Mouse (Mus musculus) lung, postnatal 14 days (tissue): ENCODE results near the gene Abcg2.
"Not testable (repeated sequence)": the region's sequence is repeated elsewhere in the genome, so short reads cannot be mapped to it uniquely, and the experiment has no call there.

Source experiments
- DNase-seq: peaks from one replicate; pipeline ENCODE4 v3.0.0; 2021

Gene Abcg2

DNA sequence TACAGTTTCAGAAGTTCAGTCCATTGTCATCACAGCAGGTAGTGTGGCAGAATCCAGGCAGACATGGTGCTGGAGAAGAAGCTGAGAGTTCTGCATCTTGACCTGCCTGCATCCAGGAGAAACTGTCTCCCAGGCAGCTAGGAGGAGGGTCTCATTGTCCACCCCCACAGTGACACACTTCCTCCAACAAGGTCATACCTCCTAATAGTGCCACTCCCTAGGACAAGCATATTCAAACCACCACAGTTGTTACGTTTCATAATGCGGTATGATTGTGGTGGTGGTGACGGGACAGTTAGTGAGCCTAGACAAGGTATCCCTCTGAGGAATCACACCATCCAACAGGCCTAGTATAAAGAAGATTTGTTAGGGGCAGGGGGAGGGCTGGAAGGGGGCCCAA is at the start of gene Abcg2:
Abcg2 (plus strand) TSS at position 301 of the 400 bp plus-strand sequence.
- not testable (repeated sequence) for DNase-seq

DNA sequence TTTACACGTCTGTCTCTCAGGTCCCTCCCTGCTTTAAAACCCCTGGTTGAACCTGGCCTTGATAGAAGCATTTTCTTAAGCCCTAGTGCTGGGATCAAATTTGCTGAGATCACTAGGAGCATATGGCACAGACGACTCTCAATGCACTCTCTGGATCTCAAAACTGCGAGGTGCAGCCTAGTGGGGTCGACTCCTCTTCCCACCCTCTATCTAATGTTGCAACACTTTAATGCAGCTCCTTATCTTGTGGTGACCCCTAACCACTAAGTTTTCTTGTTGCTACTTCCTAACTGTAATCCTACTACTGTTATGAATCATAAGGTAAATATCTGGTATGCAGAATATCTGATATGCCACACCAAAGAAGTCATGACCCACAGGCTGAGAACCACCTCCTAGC is 44.1 kb upstream of the Abcg2 start:
- not testable (repeated sequence) for DNase-seq

DNA sequence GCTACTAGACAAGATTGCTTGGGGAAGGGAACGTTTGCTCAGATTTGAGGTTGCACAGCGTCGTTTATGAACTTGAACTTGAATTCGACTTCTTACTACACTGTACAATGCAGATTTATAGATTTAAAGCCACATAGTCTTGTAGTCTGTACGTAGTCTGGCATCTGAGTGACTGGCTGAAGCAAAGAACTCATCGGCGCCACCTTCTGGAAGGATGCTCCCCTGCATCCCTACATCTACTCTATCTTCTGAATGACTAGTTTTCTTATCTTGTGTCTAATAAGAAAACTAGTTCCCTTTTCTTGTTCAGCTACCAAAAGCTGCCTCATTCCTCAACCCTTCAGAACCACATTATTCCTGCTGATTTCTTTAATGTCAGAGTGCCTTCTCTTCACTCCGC is 41.5 kb upstream of the Abcg2 start:
- DNase-seq, result peak; percentile 48

DNA sequence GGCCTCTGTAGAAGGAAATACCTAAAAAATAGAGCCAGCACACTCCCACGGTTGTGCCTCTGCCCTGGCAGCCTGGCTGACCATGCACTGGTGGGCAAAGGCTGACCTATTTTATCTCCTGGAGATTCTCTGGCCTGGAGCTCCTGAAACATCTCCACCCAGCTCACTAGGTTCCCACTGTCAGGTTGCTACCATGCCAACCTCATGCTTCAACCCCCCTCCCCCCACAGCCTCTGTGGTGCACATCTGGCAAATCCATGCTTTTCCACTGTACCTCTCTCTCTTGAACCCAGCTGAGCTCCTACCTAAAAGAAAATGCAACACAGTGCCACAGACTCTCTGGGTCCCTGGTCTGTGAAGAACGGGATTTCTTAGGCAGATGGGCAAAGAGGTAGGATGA is 39.4 kb upstream of the Abcg2 start:
- not testable (repeated sequence) for DNase-seq

DNA sequence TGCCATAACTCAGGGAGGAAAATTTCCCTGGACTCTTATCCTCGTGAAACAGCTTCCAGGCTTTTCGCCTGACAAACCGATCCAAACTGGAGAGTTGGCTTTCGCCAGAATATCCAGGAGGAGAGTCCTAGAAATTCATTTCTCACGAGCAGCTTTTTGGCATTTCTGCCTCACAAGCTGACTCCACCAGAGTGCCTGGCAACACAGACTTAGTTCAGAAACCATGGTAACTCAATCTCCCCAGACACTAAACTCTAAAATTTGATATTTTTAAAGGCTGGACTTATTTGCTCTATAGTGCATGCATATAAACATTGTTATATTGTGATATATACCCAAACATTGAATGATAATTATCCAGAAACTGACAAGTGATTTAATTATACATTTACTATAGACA is 38.3 kb upstream of the Abcg2 start:
- DNase-seq, result not testable (repeated sequence)

DNA sequence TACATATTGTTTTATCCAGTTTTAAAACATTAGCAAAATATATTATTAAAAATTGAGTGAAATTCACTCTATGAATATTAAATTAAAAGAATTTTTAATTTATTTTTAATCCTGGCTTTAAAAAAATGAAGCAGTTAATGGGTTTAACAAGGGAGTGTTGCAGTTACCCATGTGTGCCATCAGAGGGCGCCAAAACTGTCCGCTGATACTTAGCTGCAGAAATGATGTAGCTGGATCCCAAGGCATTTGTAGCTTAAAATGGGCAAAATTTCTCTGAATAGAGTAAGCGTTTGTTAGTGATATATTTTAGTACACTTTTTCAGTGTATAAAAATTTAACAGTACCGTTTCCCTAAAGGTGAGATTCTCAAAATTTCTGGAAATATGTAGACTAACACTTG is 37.5 kb upstream of the Abcg2 start:
- peak; percentile 68 for DNase-seq

DNA sequence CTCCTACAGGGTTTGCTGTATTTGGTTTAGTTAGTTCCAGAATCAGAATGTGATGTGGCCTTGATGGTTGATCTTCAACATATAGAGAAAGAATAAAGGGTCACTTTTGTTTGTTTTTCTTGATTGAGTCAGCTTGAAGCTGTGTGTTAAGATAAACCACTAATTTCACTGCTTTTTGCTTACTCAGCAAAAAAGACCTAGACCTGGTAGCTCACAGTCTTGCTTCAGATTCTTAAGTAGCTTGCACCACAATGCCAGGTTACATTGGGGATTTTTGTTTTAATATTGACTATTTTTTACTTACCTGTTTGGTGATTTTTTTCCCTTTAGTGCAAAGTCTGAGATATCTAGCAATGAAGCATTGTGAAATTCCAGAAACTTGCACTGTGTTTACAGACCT is 30.5 kb upstream of the Abcg2 start:
- DNase-seq, result not testable (repeated sequence)

DNA sequence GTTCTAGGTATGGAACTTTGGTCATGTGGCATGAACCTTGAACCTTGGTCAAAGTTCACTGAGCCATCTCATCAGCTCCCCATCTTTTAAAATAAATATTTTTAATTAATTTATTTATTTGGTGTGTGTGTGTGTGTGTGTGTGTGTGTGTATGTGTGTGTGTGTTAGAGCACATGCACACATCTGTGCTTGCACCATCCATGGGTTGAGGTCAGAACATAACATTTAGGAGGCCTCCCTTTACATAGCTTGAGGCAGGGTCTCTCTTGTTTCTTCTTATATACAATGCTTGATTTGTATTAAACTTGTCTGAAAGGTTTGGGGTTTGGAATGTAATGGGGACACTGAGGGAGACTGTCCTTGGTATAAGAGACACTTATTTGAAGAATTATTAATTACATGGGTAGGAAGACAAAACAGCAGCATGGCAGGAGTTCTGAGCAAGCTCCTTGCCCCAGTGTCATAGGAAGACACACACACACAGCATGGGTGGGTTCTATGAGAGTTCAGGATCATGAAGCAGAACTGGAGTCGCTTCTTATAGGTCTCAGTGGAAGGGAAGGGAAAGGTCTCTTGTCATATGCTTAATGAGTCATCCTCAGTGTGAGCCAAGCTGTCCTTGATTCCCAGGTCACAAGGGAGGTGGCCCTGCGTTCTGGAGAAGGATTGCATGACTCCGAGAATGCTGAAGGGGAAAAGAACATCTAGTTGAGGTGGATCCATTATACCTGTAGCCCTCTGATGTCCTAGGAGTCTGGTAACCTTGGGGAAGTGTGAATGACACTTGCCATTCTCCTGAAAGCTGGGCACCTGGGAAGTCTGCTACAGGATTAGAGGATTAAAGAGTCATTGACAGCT is 9.9 kb downstream of the Abcg2 start:
- DNase-seq, result not testable (repeated sequence)

DNA sequence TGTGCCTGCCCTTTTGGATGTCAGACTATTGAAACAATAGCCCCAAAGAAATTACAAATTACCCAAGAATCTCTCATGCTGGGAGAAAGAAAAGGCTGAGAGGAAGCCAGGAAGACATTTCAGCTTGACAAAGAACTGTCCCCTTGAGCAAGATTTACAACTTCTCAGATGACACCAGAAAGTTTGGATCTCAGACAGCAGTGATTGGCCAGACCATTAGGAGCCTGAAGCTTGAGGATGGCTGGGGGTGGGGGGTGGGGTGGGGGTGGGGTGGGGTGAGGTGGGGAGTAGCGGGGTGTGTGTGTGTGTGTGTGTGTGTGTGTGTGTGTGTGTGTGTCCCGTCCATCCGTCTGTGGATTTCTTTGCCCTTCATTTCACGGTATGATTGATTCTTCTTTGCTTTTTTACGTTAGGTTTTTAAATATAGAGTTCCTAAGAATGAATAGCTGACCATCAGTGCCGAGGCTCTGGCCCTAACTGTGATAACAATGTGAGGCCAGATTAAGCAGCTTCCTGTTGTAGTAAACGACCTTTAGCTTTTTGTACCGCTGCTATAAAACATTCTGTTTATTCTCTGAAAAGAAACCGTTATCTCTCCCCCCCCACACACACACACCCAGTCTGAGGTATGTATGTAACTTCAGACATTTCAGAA is 11.4 kb downstream of the Abcg2 start:
- peak; percentile 9 for DNase-seq

DNA sequence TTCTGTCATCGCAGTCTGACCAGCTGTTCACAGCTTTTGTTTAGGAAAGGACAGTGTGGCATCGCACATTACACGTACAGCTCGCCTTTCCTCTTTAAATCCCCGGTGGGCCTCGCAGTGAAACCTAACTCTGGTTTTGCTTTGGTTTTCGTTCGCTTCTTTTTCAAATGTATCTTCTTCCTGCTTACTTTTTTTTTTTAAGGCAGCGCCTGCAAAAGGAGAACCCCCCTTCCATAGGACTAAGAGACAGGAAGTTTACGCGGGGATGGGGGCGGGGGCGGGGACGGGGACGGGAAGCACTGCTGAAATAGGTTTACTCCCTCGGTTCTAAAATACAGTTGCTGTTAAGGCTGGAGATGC is 12.0 kb downstream of the Abcg2 start:
- DNase-seq, result peak; percentile 22

DNA sequence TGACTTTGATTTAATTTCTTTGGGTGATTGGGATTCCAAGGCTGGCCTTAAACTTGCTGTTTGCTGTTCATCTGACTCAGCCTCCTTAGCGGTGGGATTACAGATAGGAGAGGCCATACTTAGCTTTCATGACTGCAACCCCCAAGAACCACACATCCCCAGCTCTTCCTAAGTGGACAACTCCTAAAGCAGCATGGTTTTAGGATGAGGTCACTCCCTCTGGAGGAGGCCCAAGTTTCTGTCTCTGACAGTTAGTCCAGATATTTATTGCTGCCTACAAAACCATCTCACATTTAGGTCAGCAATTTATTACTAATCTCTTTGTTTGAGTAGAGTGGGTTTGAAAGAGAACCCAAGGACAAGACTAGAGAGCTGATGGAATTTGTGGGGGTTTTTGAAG is 17.8 kb downstream of the Abcg2 start:
- DNase-seq, result not testable (repeated sequence)

DNA sequence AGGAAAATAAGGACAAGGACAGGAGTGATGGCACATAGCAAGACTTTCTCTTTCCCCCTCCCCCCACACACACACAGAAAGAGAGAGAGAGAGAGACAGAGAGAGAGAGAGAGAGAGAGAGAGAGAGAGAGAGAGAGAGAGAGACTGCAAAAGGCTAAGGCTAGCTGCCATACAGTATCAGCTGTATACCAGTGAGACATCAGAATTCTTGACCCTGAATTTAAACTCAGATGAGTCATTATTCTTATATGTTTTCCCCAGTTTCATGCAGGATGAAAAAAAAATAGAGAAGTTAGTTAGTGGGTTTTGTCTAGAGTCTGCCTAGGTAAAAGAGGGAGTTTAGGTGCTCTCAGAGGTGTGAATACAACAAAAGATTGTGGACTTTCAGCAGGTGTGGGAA is 18.7 kb downstream of the Abcg2 start:
- DNase-seq, result not testable (repeated sequence)

DNA sequence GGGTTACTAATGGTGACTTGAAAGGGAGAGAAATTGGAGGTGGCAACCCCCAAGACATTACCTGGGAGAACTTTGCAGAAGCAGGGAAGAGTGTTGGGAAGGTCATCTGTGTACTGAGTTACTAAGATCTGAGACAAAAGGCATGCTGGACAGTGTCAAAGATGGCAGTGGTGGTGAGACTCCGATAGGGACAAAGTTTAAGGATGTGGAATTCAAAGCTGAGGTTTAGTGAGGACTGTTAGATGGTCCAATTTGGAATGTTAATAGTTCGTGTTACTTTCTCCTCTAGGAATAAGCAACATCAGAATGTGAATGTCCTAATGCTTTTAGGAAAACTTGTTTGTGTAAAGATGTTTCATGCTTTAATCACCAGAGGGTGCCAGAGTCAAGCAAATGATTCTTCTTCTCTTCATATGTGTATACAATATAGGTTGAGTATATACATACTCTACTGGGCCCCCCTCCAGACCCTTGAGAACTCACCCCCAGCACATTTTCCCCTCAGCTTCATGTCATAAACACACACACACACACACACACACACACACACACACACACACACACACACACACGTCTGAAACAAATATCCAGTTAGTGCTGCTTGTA is 19.3 kb downstream of the Abcg2 start:
- peak; percentile 29 for DNase-seq

DNA sequence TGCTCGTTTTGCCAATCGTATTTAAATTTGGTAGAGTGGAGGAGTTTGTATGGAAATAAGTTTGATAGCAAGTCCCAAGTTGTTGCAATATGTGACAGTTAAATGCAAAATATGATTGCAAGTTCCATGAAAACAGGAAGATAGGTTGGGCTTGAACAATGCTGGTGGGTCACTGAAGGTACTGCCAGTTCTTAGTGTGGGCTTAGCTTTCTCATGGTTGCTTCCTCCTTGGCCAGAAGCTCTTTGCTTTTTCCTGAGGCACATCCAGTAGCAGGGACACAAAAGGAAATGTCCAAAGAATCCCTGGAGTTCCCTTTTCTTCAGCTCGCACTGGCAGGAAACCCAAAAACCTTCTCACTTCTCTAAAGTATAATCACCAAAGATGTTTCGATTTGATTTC is 22.3 kb downstream of the Abcg2 start:
- no peak for DNase-seq

DNA sequence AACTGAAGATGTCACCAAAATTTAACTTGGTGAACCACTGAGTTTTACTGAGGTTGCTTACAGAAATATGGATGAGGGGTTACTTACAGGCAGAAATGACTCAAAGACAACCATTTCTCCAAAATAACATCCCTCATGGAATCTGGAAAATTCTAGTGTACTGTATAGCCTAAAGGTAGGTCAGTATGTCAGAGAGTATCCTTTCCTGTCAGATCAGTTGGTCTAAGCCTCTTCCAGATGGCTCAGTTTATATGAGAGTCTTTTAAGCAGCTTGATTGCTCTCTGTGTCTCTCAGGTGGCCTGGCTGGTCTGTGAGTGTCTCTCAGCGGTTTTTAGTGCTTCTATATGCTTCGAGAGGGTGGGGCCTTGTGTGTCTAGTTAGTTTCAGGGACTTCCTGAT is 24.1 kb downstream of the Abcg2 start:
- no peak for DNase-seq

DNA sequence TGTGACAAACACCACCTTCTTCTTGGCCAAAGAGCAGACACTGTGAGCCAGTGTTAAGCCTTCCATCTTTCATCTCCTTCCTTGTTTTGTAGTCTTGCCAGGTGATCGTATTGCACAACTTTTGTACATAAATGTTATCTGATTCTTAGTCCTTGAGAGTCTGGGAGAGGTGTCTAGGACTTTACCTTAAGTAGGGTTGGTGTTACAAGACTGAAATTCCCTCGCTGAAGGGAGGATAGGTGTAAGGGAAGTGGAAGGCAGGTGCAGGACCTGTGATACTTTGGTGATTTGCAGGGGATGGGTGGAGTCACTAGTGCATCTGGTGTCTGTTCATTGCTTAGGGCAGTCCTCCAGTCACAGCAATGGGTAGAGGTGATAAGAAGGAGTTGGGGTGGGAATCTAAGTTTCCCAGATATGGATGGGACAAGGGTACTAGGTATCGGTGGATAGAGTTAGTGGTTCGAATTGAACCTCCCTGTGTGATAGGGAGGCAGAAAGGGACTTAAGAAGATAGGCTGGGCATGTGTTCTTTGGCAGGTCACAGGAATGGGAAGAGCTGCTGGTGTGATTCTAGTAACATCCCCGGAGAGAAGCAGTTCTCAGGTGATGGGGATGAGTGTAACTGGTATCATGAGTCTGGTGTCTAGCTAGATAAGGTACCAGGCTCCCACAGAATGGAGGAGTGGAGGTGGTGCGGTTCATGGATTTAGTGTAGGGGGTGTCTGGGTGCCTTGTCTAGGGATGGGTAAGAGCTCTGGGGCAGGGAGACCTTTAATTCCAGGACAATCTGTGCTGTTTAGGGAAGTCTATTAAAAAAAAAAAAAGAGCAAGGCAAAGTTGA is 25.8 kb downstream of the Abcg2 start:
- DNase-seq, result no peak

DNA sequence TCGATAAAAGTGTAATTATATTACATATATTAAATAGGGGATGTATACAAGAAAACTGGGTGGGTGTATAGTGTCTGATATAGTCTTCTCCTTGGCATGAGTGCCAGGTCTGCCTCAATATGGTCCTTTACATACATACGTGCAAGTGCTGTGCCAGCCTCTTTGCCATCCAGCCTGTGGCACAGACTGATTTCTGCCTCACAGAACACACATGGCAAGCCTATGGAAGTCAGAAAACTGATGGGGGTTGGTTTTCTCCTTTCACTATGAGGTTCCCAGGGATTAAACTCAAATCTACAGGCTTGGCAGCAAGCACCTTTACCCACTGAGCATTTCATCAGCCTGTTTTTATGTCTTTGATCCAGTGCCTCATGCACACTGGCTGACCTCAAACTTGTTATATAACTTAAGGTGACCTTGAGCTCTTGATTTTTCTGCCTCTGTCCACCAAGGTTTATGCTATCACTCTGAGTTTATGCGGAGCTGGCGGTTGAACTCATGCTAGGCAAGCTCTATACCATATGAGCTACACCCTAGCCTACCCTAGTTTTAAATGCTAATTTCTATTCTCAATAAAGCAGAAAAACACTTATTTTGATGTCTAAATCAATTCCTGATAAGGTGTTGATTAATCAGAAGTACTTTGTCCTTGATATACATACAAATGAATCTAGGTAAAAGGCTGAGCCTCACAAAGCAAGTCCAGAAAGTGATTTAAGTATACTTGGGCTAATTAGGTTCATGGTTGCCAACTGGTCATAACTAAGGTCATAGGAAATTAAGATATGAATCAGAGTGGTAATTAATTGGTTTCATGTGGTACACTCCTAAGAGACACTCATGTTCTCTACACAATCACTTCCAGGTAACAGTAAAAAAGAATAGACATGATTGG is 26.7 kb downstream of the Abcg2 start:
- DNase-seq, result no peak

DNA sequence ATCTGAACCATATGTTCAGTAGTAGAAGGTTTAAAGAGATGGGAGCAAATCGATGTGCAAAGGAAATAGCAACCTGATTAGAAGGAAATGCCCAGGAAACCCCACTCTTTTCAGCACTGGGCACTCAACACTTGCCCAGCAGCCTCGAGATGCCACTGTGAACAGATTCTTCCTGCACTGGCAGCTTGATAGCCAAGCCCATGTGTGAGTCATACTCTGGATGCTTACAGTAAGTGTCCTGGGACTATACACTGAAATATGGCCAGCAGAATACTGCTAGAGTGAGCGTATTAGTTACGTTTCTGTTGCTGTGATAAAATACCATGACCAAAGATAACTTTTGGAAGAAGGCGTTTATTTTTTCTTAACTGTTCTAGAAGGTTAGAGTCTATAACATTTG is 39.8 kb downstream of the Abcg2 start:
- DNase-seq, result no peak

DNA sequence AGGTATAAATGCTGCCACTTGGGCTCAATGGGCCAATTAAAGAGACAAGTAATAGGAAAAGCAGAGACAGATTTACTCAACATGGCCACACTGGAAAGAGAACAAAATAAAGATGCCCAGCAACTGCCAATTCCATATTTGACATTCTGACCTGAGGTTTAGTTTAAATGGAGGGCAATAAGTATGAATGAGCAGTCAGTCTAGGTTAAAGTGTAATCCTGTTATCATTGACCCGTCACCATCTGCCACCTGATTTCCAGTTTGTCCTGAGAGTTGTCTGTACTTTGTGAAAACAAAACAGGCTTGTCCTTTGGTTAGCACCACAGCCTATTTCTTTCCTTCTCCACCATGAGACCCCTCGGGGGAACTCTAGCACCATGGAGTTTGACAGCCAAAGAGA is 44.9 kb downstream of the Abcg2 start:
- DNase-seq, result no peak

DNA sequence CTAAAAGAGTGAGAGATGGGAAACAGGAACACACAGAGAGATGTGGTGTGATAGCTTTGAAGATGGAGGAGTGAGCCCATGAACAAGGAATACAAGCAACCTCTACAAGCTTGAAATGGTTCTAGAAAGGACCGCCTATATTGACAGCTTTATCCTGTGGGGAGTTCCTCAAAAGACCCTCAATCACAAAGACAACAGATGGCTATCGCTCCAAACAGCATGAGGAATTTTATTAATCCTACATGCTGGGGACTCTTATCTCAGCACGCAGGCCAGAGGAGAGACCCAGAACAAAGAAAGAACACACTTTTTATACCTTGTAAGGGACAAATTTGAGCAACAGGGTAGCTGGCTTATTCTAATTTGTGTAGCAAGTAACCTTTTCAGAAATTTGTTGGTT is 48.1 kb downstream of the Abcg2 start:
- DNase-seq, result no peak

DNA sequence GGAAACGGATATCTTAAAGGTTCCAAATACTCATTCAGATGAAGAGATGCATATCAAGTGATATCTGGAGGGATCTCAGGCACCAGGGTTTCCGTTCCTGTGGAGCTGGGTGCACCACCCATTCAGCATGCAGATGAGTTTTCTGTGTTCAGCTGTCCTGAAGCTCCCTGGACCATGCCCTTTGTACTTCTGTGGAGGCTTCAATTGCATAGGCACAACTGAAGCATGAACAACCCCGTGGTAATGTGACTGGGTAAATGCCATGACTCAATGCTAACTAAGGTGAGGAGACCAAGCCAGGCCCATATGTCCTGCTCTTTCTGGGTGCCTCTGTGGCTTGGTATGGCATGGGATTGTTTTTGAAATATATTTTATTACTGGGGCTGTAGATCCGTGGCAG is 49.4 kb downstream of the Abcg2 start:
- no peak for DNase-seq

DNA sequence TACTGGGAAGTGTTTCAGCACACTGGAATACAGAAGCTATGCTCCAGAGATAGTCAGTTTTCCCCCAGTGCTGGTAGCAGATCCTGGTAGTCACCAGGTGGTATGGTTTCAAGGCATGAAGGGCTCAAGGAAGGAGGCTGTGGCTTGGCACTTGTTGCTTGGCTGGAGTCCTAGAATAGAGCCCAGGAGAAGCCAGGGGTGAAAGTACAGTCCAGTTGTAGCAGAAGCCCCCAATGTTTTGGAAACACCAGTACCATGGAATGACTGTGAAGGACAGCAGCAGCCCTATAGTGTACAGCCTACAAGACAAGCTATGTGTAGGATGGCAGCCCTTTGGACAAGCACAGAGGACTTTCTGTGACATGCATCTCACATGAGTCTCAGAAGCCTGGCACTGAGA is 54.2 kb downstream of the Abcg2 start:
- DNase-seq, result no peak
